Mouse (Mus musculus): ENCODE results near the gene 4933406M09Rik. TPM values are rescaled to one million over a fixed set of nuclear protein-coding genes. Genes with fewer than 3 reads are reported as not detected.

4933406M09Rik gene
- not detected in 2 replicates for polyA plus RNA-seq (2012; rRNA removed)

GRCm38 (mm10) chr1:134385666-134386065 lies at the start of gene 4933406M09Rik:
Gene 4933406M09Rik, plus strand, starts transcription at chr1:134385940.

GRCm38 (mm10) chr1:134361857-134362212 lies 23.9 kb upstream of the 4933406M09Rik start, which contains the start of gene Tmem183a:
Gene Tmem183a, minus strand, starts transcription at chr1:134361979.

GRCm38 (mm10) chr1:134405509-134406413 lies 20.0 kb downstream of the 4933406M09Rik start, which contains the start of gene Cyb5r1:
Gene Cyb5r1, plus strand, starts transcription at chr1:134405559.

GRCm38 (mm10) chr1:134415168-134415831 lies 29.6 kb downstream of the 4933406M09Rik start, which contains the start of gene Adipor1:
Gene Adipor1, plus strand, starts transcription at chr1:134415378.

Other genes with a start within 250 kb of the 4933406M09Rik start
- gene Chil1, start 203.8 kb upstream of the 4933406M09Rik start, polyA plus RNA-seq (2012; rRNA removed): 21.6 and 27.7 TPM in 2 replicates
- gene Mybph, start 192.5 kb upstream of the 4933406M09Rik start, polyA plus RNA-seq (2012; rRNA removed): 0.06 and 0.13 TPM in 2 replicates
- gene Adora1, start 150.5 kb upstream of the 4933406M09Rik start, polyA plus RNA-seq (2012; rRNA removed): 4.9 and 8.5 TPM in 2 replicates
- 0.02 and 0.05 TPM in 2 replicates for gene Myog, start 96.0 kb upstream of the 4933406M09Rik start, polyA plus RNA-seq (2012; rRNA removed)
- 1.8 and 1.9 TPM in 2 replicates for gene Ppfia4, start 53.0 kb upstream of the 4933406M09Rik start, polyA plus RNA-seq (2012; rRNA removed)
- gene Tmem183a, start 24.0 kb upstream of the 4933406M09Rik start, polyA plus RNA-seq (2012; rRNA removed): 38.3 and 39.5 TPM in 2 replicates
- 11.8 and 13.1 TPM in 2 replicates for gene Cyb5r1, start 19.6 kb downstream of the 4933406M09Rik start, polyA plus RNA-seq (2012; rRNA removed)
- 63.3 and 65.7 TPM in 2 replicates for gene Adipor1, start 29.4 kb downstream of the 4933406M09Rik start, polyA plus RNA-seq (2012; rRNA removed)
- gene Klhl12, start 69.6 kb downstream of the 4933406M09Rik start, polyA plus RNA-seq (2012; rRNA removed): 11.3 and 12.4 TPM in 2 replicates
- gene Rabif, start 108.7 kb downstream of the 4933406M09Rik start, polyA plus RNA-seq (2012; rRNA removed): 8.5 and 9.0 TPM in 2 replicates
- gene Mgat4e, start 163.7 kb downstream of the 4933406M09Rik start, polyA plus RNA-seq (2012; rRNA removed): not detected in 2 replicates
- 2.8 and 3.3 TPM in 2 replicates for gene Kdm5b, start 174.2 kb downstream of the 4933406M09Rik start, polyA plus RNA-seq (2012; rRNA removed)

Data from liver, embryonic 18 days (tissue).